Mouse (Mus musculus): ENCODE measurements around the gene Ptpn14. TPM values are rescaled to one million over a fixed set of nuclear protein-coding genes. Genes with fewer than 3 reads are reported as not detected.

The Ptpn14 gene
- total RNA-seq, 1 experiment from 2014 or later: 2.3 TPM

GRCm38 (mm10) chr1:189715915-189716797 is 11.9 kb upstream of the Ptpn14 start:
- peak; percentile 89 for ATAC-seq (replicated peaks; ENCODE audit: low read depth, poor library complexity, severe bottlenecking)

- ATAC-seq (replicated peaks; ENCODE audit: low read depth, poor library complexity, severe bottlenecking): no peak
These were observed 10.5 kb upstream of the Ptpn14 start for GRCm38 (mm10) chr1:189717546-189717945.

- ATAC-seq (replicated peaks; ENCODE audit: low read depth, poor library complexity, severe bottlenecking): no peak
These were observed 9.5 kb upstream of the Ptpn14 start for GRCm38 (mm10) chr1:189718600-189718999.

- ATAC-seq (replicated peaks; ENCODE audit: low read depth, poor library complexity, severe bottlenecking): no peak
These were observed 1.9 kb upstream of the Ptpn14 start for GRCm38 (mm10) chr1:189726121-189726520.

GRCm38 (mm10) chr1:189727346-189727883 is 653 bp upstream of the Ptpn14 start:
- ATAC-seq (replicated peaks; ENCODE audit: low read depth, poor library complexity, severe bottlenecking): 0 out of 2 replicates have a peak, but pooled peaks have one; percentile 7

- no peak for ATAC-seq (replicated peaks; ENCODE audit: low read depth, poor library complexity, severe bottlenecking)
These were observed 682 bp downstream of the Ptpn14 start for GRCm38 (mm10) chr1:189728784-189729115.

- ATAC-seq (replicated peaks; ENCODE audit: low read depth, poor library complexity, severe bottlenecking): no peak
These were observed 1.2 kb downstream of the Ptpn14 start for GRCm38 (mm10) chr1:189729141-189729815.

- ATAC-seq (replicated peaks; ENCODE audit: low read depth, poor library complexity, severe bottlenecking): no peak
These were observed 3.6 kb downstream of the Ptpn14 start for GRCm38 (mm10) chr1:189731697-189732096.

- no peak for ATAC-seq (replicated peaks; ENCODE audit: low read depth, poor library complexity, severe bottlenecking)
These were observed 4.1 kb downstream of the Ptpn14 start for GRCm38 (mm10) chr1:189732156-189732555.

- no peak for ATAC-seq (replicated peaks; ENCODE audit: low read depth, poor library complexity, severe bottlenecking)
These were observed 12.0 kb downstream of the Ptpn14 start for GRCm38 (mm10) chr1:189740075-189740474.

- ATAC-seq (replicated peaks; ENCODE audit: low read depth, poor library complexity, severe bottlenecking): no peak
These were observed 14.0 kb downstream of the Ptpn14 start for GRCm38 (mm10) chr1:189742041-189742440.

- ATAC-seq (replicated peaks; ENCODE audit: low read depth, poor library complexity, severe bottlenecking): no peak
These were observed 15.1 kb downstream of the Ptpn14 start for GRCm38 (mm10) chr1:189743136-189743535.

GRCm38 (mm10) chr1:189744914-189745710 is 17.0 kb downstream of the Ptpn14 start:
- ATAC-seq (replicated peaks; ENCODE audit: low read depth, poor library complexity, severe bottlenecking): no peak

- peak; percentile 84 for ATAC-seq (replicated peaks; ENCODE audit: low read depth, poor library complexity, severe bottlenecking)
These were observed 18.5 kb downstream of the Ptpn14 start for GRCm38 (mm10) chr1:189746520-189746919.

- ATAC-seq (replicated peaks; ENCODE audit: low read depth, poor library complexity, severe bottlenecking): no peak
These were observed 21.7 kb downstream of the Ptpn14 start for GRCm38 (mm10) chr1:189749789-189750188.

GRCm38 (mm10) chr1:189750233-189750632 is 22.2 kb downstream of the Ptpn14 start:
- ATAC-seq (replicated peaks; ENCODE audit: low read depth, poor library complexity, severe bottlenecking): no peak

- peak; percentile 27 for ATAC-seq (replicated peaks; ENCODE audit: low read depth, poor library complexity, severe bottlenecking)
These were observed 24.2 kb downstream of the Ptpn14 start for GRCm38 (mm10) chr1:189752245-189752644.

GRCm38 (mm10) chr1:189755072-189755471 is 27.0 kb downstream of the Ptpn14 start:
- ATAC-seq (replicated peaks; ENCODE audit: low read depth, poor library complexity, severe bottlenecking): no peak

- peak; percentile 84 for ATAC-seq (replicated peaks; ENCODE audit: low read depth, poor library complexity, severe bottlenecking)
These were observed 28.4 kb downstream of the Ptpn14 start for GRCm38 (mm10) chr1:189756306-189757053.

GRCm38 (mm10) chr1:189757054-189757408 is 29.0 kb downstream of the Ptpn14 start:
- peak; percentile 53 for ATAC-seq (replicated peaks; ENCODE audit: low read depth, poor library complexity, severe bottlenecking)
